Mouse (Mus musculus) activated CD4-positive, CD25-positive, alpha-beta regulatory T cell, adult 4 months (primary cell): ENCODE data around the gene Abca7. TPM values are rescaled to one million over a fixed set of nuclear protein-coding genes. Genes with fewer than 3 reads are reported as not detected.
A peak's percentile ranks its signal among the peaks of the same experiment; 100 is the strongest.

Experiments
- ATAC-seq: one replicate; pipeline ENCODE4 v1.8.0; 2017
- polyA plus RNA-seq, 2 experiments: library from polyadenylated mRNA; unstranded; fragments of 100-300 nt; shearing (Covaris generic); gene quantifications; one replicate each; pipeline ENCODE4 v1.2.1; 2017

Gene Abca7
- polyA plus RNA-seq, 2 experiments from 2014 or later = 13.2 to 17.0 TPM

- ATAC-seq = no peak
These were observed 658 bp upstream of the Abca7 start for GRCm38 (mm10) chr10:79995636-79996035.

- ATAC-seq = no peak
These were observed 903 bp downstream of the Abca7 start for GRCm38 (mm10) chr10:79997034-79997760.

DNA sequence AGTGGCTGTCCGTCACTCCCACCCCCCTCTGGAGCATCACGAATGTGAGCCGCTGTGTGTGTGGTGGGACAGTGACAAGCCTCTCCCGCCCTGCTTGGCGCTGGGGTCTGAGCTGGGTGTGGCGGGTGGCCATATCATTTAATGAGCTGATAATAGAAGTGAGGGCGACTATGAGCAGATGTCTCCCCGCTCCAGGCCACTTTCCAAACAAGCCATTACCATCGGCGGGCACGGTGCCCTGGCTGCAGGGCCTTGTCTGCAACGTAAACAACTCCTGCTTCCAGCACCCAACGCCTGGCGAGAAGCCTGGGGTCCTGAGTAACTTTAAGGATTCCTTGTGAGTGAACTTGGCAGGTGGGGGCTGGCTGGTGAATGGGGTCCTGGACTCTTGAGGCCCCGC lies 1.5 kb downstream of the Abca7 start:
- no peak for ATAC-seq

DNA sequence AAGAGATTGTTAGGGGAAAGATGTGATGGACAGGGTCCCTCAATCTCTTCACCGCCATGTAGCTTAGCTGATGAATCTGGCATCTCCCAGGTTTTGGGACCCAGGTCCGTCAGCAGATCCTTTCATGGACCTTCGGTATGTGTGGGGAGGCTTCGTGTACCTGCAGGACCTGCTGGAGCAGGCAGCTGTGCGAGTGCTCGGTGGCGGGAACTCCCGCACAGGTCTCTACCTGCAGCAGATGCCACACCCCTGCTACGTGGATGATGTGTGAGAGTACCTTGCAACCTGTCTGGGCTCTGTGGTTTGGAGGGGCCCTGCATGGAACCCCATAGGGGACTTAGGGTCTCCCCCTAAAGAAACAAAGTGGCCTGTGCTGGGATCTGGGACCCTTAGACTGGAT lies 5.7 kb downstream of the Abca7 start:
- no peak for ATAC-seq

DNA sequence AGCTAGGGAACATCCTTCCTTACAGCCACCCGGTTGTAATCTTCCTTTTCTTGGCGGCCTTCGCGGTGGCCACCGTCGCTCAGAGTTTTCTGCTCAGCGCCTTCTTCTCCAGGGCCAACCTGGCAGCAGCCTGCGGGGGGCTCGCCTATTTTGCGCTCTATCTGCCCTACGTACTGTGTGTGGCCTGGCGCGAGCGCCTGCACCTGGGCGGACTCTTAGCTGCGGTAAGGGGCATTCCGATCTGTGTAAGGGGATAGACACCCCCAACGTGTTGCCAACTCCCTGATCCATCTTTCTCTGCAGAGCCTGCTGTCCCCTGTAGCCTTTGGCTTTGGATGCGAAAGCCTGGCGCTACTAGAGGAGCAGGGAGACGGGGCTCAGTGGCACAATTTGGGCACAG lies 6.5 kb downstream of the Abca7 start:
- ATAC-seq = no peak

- ATAC-seq = no peak
These were observed 7.3 kb downstream of the Abca7 start for GRCm38 (mm10) chr10:80003374-80004232.

- no peak for ATAC-seq
These were observed 8.0 kb downstream of the Abca7 start for GRCm38 (mm10) chr10:80004233-80004705.

- ATAC-seq = no peak
These were observed 15.4 kb downstream of the Abca7 start for GRCm38 (mm10) chr10:80011740-80012139.

- no peak for ATAC-seq
These were observed 17.3 kb downstream of the Abca7 start for GRCm38 (mm10) chr10:80013609-80014008.

DNA sequence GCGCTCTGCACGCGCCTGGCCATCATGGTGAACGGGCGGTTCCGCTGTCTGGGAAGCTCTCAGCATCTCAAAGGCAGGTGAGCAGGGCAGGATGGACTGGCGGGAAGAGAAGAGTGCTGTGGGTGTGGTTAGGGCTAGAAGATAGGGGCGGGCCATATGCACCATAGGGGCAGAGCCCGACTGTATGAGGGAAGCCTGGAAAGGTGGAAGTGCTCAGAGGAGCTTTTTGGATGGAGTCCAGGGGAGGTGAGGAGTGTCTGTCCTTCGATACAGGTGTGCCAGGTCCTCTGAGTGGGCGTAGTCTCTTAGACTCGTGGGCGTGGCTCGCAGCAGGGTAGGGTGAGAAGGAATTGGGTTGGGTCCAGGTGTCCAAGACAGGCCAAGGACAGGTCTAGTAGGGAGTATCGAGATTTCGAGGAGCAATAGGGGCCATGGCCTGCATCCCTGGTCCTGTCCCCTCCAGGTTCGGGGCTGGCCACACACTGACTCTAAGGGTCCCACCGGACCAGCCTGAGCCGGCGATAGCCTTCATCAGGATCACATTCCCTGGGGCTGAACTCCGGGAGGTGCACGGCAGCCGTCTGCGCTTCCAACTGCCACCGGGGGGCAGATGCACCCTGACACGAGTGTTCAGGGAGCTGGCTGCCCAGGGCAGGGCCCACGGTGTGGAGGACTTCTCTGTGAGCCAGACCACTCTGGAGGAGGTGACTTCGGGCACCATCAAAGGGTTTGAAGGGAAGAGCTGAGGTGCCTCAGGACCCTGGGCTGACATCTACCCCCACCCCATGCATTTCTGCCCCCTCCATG lies 18.4 kb downstream of the Abca7 start:
- ATAC-seq = no peak

DNA sequence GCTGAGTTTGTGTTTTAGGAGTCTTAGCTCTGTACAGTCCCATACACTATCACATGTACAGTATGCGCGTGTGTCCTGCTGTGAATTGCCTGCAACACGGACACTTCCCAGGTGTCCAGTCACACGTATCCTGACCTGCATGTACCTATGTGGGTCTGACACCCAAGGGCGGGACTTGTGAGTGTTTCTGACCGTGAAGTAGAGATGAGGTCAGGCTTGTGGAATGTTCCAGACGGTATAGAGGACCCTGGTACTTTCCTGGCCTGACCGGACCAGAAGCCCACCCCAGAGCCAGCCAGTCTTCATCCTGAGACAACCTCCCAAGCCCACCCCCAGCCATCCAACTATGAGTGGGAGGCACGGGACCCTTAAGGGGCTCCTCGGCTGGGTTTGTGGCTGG lies 19.3 kb downstream of the Abca7 start:
- no peak for ATAC-seq

GRCm38 (mm10) chr10:80016511-80016910 lies 20.2 kb downstream of the Abca7 start, which contains the start of gene Arhgap45:
TSS of gene Arhgap45 (plus strand) at chr10:80016653.
- ATAC-seq = peak; percentile 86

DNA sequence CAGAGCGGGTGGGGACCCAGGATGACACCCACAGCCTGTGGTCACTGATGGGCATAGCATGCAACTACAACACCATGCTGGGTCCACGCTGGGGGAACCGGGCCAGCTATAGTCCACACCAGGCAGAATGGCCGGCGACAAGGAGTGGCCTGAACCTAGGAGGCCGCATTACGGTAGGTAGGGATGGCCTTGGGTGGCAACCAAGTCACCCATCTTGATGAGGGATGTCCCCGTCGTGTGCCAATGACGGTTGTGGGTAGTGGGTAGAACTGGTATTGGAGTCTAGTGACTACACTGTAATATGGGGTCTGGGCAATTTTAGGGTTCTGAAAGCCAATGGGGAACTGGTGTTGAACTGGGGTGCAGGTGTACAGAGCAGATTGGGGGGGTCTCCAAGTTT lies 20.6 kb downstream of the Abca7 start:
- peak; percentile 21 for ATAC-seq

DNA sequence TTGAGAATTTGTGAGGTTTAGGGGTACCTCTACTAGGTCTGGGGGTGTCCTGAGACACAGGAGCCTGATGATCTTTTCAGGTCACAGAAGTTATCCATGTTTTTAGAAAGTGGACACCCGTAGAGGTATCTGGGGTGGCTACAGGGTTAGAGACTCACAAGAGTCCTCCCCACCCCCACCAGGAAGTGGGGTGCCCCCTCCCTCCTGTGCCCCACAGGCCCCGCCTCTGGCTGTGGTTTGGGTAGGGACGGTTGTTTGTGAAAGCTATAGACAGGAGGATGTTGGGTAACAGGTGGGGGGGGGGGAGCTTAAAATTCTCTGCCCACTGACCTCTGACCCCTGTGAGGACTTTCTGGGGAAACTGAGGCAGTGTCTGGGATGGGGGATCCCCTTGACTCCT lies 21.1 kb downstream of the Abca7 start:
- peak; percentile 43 for ATAC-seq

DNA sequence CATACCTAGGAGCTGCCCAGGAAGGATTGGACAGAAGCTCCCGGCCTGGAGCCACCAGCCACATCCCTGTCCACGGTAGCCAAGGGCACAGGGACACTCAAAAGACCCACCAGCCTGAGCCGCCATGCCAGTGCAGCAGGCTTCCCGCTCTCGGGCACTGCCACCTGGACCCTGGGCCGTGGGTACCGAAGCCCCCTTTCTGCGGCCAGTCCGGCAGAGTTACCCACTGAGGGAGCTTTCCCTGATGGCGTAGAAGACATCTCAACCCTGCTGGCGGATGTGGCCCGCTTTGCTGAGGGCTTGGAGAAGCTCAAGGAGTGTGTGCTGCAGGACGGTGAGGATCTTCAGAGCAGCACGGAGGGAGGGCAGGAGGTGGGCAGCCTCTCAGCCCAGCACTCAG lies 21.5 kb downstream of the Abca7 start:
- ATAC-seq = no peak

- peak; percentile 19 for ATAC-seq
These were observed 22.5 kb downstream of the Abca7 start for GRCm38 (mm10) chr10:80018739-80019297.

- no peak for ATAC-seq
These were observed 23.3 kb downstream of the Abca7 start for GRCm38 (mm10) chr10:80019471-80020131.

DNA sequence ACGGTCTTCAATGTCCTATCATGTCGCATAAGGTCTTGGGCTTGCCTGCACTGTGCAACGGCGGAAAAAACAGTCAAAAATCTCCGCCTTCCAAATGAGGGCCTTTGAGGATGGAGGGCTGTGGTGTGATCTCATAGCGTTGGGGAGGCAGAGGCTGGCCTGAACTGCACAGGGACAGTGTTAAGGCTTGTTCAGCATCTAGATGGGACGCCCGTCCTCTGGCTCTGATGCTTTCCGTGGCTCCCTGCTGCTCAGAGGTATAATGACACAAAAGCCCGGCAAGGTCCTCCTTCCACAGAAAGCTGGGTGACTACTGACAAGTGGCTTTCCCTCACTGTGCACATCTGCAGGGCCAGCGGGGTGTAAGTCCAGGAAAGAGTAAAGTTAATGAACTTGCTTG lies 23.9 kb downstream of the Abca7 start:
- no peak for ATAC-seq

DNA sequence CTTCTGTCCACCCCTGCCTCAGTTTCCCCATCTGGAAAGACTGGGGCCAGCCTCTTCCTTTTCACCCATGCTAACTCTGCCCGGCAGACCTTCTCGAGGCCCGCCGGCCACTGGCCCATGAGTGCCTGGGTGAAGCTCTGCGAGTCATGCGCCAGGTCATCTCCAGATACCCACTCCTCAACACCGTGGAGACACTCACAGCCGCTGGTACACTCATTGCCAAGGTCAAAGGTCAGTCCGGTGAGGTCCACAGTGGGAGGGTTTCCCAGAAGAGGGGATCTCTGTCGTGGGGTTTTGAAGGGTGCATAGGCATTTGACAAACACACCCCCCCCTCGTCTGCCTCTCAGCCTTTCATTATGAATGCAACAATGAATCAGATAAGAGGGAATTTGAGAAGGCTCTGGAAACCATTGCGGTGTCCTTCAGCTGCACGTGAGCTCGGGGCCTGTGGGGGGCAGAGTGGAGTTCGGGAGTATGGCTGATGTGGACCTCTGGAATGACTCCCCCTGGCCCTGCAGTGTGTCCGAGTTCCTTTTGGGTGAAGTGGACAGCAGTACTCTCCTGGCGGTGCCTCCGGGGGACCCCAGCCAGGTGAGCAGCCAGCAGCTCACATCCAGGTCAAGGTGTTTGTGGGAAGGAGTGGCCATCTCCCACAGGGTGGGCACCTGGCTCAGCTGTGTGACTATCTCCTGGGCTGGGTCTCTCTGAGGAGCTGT lies 24.5 kb downstream of the Abca7 start:
- no peak for ATAC-seq

GRCm38 (mm10) chr10:80021320-80021641 lies 25.0 kb downstream of the Abca7 start:
- ATAC-seq = no peak

GRCm38 (mm10) chr10:80022164-80022563 lies 25.9 kb downstream of the Abca7 start:
- ATAC-seq = no peak
